Mouse (Mus musculus) C2C12 (cell line): Measurements from ENCODE around the gene Stim1. TPM values are rescaled to one million over a fixed set of nuclear protein-coding genes. Genes with fewer than 3 reads are reported as not detected.
A peak's percentile ranks its signal among the peaks of the same experiment; 100 is the strongest.

Experiments
- H3K27me3 ChIP-seq: one replicate; pipeline ENCODE4 v1.6.1; 2011; ENCODE audit not compliant: control insufficient read depth, insufficient read depth, insufficient read length
- H3K36me3 ChIP-seq: one replicate; pipeline ENCODE4 v1.6.1; 2011; ENCODE audit not compliant: control insufficient read depth, insufficient read depth
- H3K4me3 ChIP-seq: one replicate; pipeline ENCODE4 v1.5.1; 2011; ENCODE audit warnings: mild to moderate bottlenecking, control low read depth; ENCODE audit not compliant: poor library complexity, insufficient read depth, severe bottlenecking
- H3K79me2 ChIP-seq: one replicate; pipeline ENCODE4 v1.6.1; 2011; ENCODE audit not compliant: control insufficient read depth, insufficient read depth
- H3K79me3 ChIP-seq: one replicate; pipeline ENCODE4 v1.6.1; 2011; ENCODE audit warnings: low read depth, control low read depth
- H3ac ChIP-seq: one replicate; pipeline ENCODE3; 2011; ENCODE audit warnings: low read depth; ENCODE audit not compliant: control insufficient read depth, insufficient read length
- CEBPB ChIP-seq: IDR thresholded peaks from one replicate; pipeline ENCODE4 v1.6.1; 2011; ENCODE audit warnings: low read depth, mild to moderate bottlenecking, control low read depth, moderate library complexity
- CTCF ChIP-seq: IDR thresholded peaks from one replicate; pipeline ENCODE4 v1.5.1; 2011; ENCODE audit not compliant: control insufficient read depth, insufficient read depth, insufficient read length
- FOSL1 ChIP-seq: IDR thresholded peaks from one replicate; pipeline ENCODE4 v1.8.0; 2011; ENCODE audit warnings: mild to moderate bottlenecking, low read length; ENCODE audit not compliant: poor library complexity, insufficient read depth, severe bottlenecking
- MAX ChIP-seq: IDR thresholded peaks from one replicate; pipeline ENCODE4 v1.6.1; 2011; ENCODE audit warnings: mild to moderate bottlenecking, control low read depth
- MYOD1 ChIP-seq: IDR thresholded peaks from one replicate; pipeline ENCODE4 v1.6.1; 2011; ENCODE audit warnings: low read depth; ENCODE audit not compliant: control insufficient read depth, insufficient read length
- MYOG ChIP-seq: IDR thresholded peaks from one replicate; pipeline ENCODE4 v1.6.1; 2011; ENCODE audit not compliant: control insufficient read depth, insufficient read length; ENCODE audit errors: extremely low read depth
- USF1 ChIP-seq: IDR thresholded peaks from one replicate; pipeline ENCODE4 v1.6.1; 2011; ENCODE audit warnings: low read depth, mild to moderate bottlenecking, control low read depth, moderate library complexity
- long read RNA-seq, 2 experiments: library from polyadenylated mRNA; unstranded; transcript quantifications; one replicate each; pipeline ENCODE4 v2.0.0; 2019 to 2020
- polyA plus RNA-seq: library from polyadenylated mRNA; unstranded; fragments of >200 nt; fragmentation: generic; extraction: Trizol; gene quantifications from one replicate; pipeline ENCODE4 v1.2.1, GENCODE M21; 2012; ENCODE audit warnings: missing spikeins

Stim1 gene
- 8.6 TPM for polyA plus RNA-seq
- long read RNA-seq, experiment 1, full-length matches to known transcripts = 3 of 3 reads
- long read RNA-seq, experiment 1, partial matches to known transcripts = 0 of 3 reads
- long read RNA-seq, experiment 1, other reads (novel, unspliced or antisense) = 0 of 3 reads
- long read RNA-seq, experiment 2, full-length matches to known transcripts = 34 of 54 reads
- long read RNA-seq, experiment 2, partial matches to known transcripts = 2 of 54 reads
- long read RNA-seq, experiment 2, other reads (novel, unspliced or antisense) = 18 of 54 reads

DNA sequence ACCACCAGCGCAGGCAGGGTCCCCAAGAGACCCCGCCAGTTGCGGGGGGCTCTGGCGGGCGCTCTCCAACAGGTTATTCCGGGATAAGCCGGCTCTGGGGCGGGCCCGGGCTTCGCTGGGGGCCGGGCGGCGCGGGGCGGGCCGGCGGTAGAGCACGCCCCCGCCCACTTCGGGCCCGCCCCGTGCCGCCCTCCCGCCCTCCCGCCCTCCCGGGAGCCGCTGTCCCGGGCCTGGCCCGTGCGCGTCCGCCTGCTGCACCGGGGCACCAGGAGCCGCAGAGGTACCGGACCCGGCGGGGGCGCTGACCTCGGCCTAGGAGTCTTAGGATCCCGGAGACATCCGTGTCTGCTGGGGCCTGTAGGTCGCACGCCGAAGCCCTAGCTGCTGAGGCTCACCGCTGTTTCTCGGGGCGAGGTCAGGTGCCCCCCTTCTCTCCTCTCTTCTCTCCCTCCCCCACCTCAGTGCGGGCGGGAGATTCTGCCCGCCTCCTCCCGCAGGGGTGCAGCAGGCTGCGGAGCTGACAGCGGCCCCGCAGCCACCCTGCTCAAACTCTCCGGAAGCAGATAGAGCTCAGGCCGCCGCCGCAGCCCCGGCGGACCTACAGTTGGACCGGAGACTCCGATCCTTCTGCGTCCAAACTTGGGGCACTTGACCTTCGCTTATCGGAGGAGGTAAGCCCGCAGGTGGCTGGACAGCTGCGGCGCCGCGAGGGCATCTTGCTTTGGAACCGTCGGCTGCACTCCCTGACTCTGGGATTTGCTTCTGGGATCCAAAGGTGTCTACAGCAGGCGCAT, at the start of gene Stim1:
Stim1 (plus strand) TSS at position 206 of the 794 bp plus-strand sequence.
- H3ac ChIP-seq = peak within 1 kb of the TSS; percentile 81
- H3K79me3 ChIP-seq = no peaks in the 10 kb centered on the region
- peak within 1 kb of the TSS; percentile 52 for H3K4me3 ChIP-seq
- no peaks in the 10 kb centered on the region for H3K27me3 ChIP-seq
- no peaks in the 10 kb centered on the region for H3K36me3 ChIP-seq
- TF ChIP-seq USF1 (no peak), MAX (no peak), FOSL1 (no peak), CTCF (no peak), MYOG (no peak), MYOD1 (no peak), CEBPB (no peak)
- H3K79me2 ChIP-seq = no peaks in the 10 kb centered on the region

DNA sequence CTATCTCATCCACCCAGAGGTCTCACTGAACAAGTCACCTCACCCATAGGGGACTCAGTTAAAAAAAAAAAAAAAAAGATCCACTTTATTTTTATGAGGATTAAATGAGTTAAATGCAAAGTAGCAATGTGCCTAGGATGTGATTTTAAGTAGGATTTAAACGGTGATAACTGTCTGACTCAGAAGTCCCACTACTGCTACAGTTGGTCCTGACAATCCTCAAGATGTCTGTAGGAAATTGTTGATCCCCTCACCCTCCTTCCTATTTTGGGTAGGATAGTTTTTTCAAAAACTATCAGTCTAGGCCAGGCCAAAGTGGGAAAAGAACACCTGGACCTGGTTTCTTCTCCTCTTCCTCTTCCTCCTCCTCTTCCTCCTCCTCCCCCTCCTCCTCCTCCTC, 45.7 kb upstream of the Stim1 start:
- no peaks in the 10 kb centered on the region for H3K79me3 ChIP-seq
- H3K79me2 ChIP-seq = no peaks in the 10 kb centered on the region
- no peak overlapping the region for H3ac ChIP-seq
- H3K36me3 ChIP-seq = no peaks in the 10 kb centered on the region
- H3K4me3 ChIP-seq = no peak overlapping the region
- no peaks in the 10 kb centered on the region for H3K27me3 ChIP-seq
- TF ChIP-seq CTCF (no peak), USF1 (no peak), FOSL1 (no peak), MYOD1 (no peak), MAX (no peak), CEBPB (no peak), MYOG (no peak)

DNA sequence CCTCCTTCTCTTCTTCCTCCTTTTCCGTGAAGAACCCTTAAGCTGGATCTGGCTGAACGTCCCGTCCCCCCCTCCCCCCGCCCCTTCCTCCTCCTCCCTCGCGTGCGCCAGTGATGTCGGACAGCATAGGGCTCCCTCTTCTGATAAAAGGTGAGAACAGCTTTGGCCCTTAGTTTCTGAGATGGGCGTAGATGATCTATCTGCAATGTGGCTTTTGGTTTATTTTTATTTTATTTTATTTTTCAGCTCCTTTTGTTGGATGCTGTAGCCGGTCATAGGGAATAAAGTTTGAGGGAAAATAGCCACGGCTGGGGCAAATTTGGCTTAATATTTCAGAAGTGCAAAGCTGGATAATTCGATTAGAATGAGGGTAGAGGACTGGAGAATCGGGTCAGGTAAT, 45.3 kb upstream of the Stim1 start:
- H3K79me2 ChIP-seq = no peaks in the 10 kb centered on the region
- no peaks in the 10 kb centered on the region for H3K27me3 ChIP-seq
- H3K36me3 ChIP-seq = no peaks in the 10 kb centered on the region
- H3K4me3 ChIP-seq = peak overlapping the region; percentile 42
- TF ChIP-seq MAX (no peak), CEBPB (no peak), MYOG (no peak)
- H3ac ChIP-seq = no peak overlapping the region
- no peaks in the 10 kb centered on the region for H3K79me3 ChIP-seq

DNA sequence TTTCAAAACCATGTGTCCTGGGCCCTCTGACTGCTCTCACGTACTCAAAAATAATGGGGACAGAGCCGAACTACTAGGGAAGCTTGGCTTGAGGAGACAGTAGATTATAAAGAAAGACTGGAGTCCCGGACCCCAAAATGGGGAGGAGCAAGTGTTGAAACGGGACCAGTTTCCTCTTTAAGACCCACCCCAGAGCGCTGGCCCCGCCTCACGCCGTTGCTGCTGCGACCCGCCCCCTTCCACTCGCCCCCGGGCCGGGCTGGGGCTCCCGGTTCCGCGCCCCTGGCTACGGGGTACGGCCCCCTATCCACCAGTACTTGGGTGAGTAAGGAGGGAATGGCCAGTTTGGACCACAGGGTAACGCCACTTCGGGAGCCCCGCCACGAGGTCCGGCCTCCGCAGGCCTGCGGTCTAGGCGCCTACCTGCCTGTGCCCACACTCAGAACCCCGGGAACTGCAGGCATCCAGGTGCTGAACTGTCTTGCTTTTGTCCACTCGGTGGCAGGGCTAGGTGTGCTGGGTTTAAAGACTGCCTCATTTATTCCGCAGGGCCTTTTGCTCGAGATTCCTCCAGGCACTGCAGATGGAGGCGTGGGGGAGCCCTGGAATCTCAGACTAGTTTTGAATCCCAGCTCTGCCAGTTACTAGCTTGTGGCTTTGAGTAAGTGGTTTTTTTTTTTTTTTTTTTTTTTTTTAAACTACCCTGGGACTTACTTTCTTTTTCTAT, 44.6 kb upstream of the Stim1 start:
- Histone ChIP-seq H3K79me3 (no peaks in the 10 kb centered on the region), H3K36me3 (no peaks in the 10 kb centered on the region), H3K27me3 (no peaks in the 10 kb centered on the region), H3ac (peak overlapping the region; percentile 59), H3K79me2 (no peaks in the 10 kb centered on the region), H3K4me3 (peak overlapping the region; percentile 42)
- TF ChIP-seq FOSL1 = no peak
- TF ChIP-seq USF1 = no peak
- TF ChIP-seq CTCF = no peak
- TF ChIP-seq MYOG = no peak
- no peak for TF ChIP-seq MYOD1
- no peak for TF ChIP-seq CEBPB
- TF ChIP-seq MAX = no peak

DNA sequence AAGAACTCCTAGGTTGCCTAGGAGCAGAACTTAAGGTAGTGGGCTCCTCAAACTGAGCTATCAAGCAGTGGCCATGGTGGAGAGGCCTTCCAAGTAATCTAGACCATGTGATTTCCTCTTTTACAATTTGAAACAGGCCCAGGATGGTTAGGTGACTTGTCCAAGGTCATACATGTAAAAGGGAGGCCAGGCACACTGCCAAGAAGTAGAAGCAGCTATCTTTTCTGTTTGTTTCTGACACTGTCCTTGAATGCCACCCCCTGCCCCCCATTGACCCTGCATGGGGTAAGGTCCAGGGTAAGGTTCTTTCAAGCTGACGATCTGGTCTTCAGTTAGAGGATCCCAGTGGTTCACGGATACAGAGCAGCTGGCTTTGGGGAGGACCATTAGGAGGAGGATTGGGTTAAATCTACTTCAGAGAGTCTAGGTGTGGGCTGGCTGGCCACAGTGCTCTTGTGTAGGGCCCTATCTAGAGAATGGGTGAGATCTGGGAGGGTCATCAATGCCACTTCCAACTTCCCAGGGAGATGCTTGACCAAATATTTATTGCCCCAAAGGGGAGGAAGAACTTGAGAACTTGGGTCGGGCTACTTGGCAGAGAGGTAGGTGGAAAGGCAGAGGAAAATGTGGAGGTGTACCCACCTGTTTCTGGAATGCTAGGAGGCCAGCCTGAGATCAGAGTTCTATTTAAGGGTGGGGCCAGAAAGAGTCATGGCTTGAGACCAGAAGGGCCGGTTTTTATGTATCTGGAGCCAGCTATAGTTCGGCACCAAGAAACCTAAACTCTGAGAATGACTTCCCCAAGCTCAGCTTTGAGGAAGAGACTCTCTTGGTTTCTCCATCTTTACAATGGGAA, 43.5 kb upstream of the Stim1 start:
- H3K4me3 ChIP-seq = no peak overlapping the region

More for the DNA sequence above, 43.5 kb upstream of the Stim1 start:
- Histone ChIP-seq H3K27me3 (no peaks in the 10 kb centered on the region), H3K36me3 (no peaks in the 10 kb centered on the region), H3K79me3 (no peaks in the 10 kb centered on the region), H3ac (no peak overlapping the region), H3K79me2 (no peaks in the 10 kb centered on the region)
- TF ChIP-seq CTCF (no peak), CEBPB (no peak), MYOG (no peak), MYOD1 (no peak), USF1 (no peak), FOSL1 (no peak), MAX (no peak)
